Comparison of ENCODE assay signal across 8 mouse cellular contexts in genomic region chr10:61146119-61146806, GRCm38 (mm10). TPM values are rescaled to one million over a fixed set of nuclear protein-coding genes. Genes with fewer than 3 reads are reported as not detected.
DNase-seq lines count a peak whose midpoint lies in the region; ATAC-seq and TF ChIP-seq lines count a peak whose summit lies in the region.

No protein-coding gene starts in this region.

- peak; percentile 69 for ATAC-seq in forebrain, embryonic 13.5 days
- ATAC-seq in lung, embryonic 16.5 days (ENCODE audit: low read depth), result peak; percentile 34

- H3K9ac ChIP-seq in forebrain, embryonic 13.5 days, result peak overlapping the region; percentile 96
- H3K9ac ChIP-seq in lung, embryonic 16.5 days (ENCODE audit: low read length), result peak overlapping the region; percentile 87

- TF ChIP-seq POLR2A in thymus, adult 2 months (IDR thresholded peaks at IDR 0.05; ENCODE audit: control insufficient read depth, extremely low read depth, insufficient read depth, low read length, poor library complexity), result no peak

- no peaks in the 10 kb centered on the region for H3K27me3 ChIP-seq in E14TG2a.4 (ENCODE audit: insufficient read depth, low read length)
- H3K27me3 ChIP-seq in forebrain, embryonic 13.5 days, result no peaks in the 10 kb centered on the region
- H3K27me3 ChIP-seq in lung, embryonic 16.5 days (ENCODE audit: control insufficient read depth, insufficient read depth, low read depth, low read length), result no peaks in the 10 kb centered on the region
- no peaks in the 10 kb centered on the region for H3K27me3 ChIP-seq in thymus, adult 2 months (ENCODE audit: control insufficient read depth, insufficient read depth, low read length)

- no peak for TF ChIP-seq CTCF in E14TG2a.4 (conservative IDR thresholded peaks at IDR 0.05; ENCODE audit: low read length)
- TF ChIP-seq CTCF in thymus, adult 2 months (IDR thresholded peaks at IDR 0.05; ENCODE audit: borderline replicate concordance, control insufficient read depth, extremely low read depth, insufficient read depth, low read length, poor library complexity), result 0 out of 2 replicates have a peak, but pooled peaks have one; percentile 25

- H3K4me1 ChIP-seq in E14TG2a.4 (replicated peaks; ENCODE audit: low read depth, low read length), result peaks cover 29% of the 10 kb centered on the region
- H3K4me1 ChIP-seq in brown adipose tissue, adult 24 weeks (ENCODE audit: control insufficient read depth, insufficient read depth, insufficient read length, low read length), result no peaks in the 10 kb centered on the region
- peaks cover 10% of the 10 kb centered on the region for H3K4me1 ChIP-seq in forebrain, embryonic 13.5 days
- peaks cover 8% of the 10 kb centered on the region for H3K4me1 ChIP-seq in lung, embryonic 16.5 days (replicated peaks; ENCODE audit: control insufficient read depth, insufficient read depth, low read length)
- H3K4me1 ChIP-seq in thymus, adult 2 months (replicated peaks; ENCODE audit: control insufficient read depth, insufficient read depth, low read length), result no peaks in the 10 kb centered on the region; the same call in 1 of the 2 replicates

- H3K4me3 ChIP-seq in E14TG2a.4 (replicated peaks; ENCODE audit: low read length), result peak overlapping the region; percentile 92
- H3K4me3 ChIP-seq in brown adipose tissue, adult 24 weeks (ENCODE audit: insufficient read depth, low read depth, low read length), result peak overlapping the region; percentile 95
- peak overlapping the region; percentile 88 for H3K4me3 ChIP-seq in forebrain, embryonic 13.5 days
- H3K4me3 ChIP-seq in lung, embryonic 16.5 days (ENCODE audit: low read length), result peak overlapping the region; percentile 77
- H3K4me3 ChIP-seq in thymus, adult 2 months (ENCODE audit: control insufficient read depth, insufficient read depth, low read length), result peak overlapping the region; percentile 56

- H3K27ac ChIP-seq in brown adipose tissue, adult 24 weeks (replicated peaks; ENCODE audit: low read depth, low read length), result peak overlapping the region; percentile 46
- peak overlapping the region; percentile 97 for H3K27ac ChIP-seq in forebrain, embryonic 13.5 days
- H3K27ac ChIP-seq in lung, embryonic 16.5 days (ENCODE audit: low read length), result peak overlapping the region; percentile 95
- H3K27ac ChIP-seq in thymus, adult 2 months (ENCODE audit: control insufficient read depth, insufficient read depth, low read length), result no peak overlapping the region

- 0% methylated on average over 53 of the region's 53 CpGs for WGBS in forebrain, embryonic 13.5 days
- under 1% methylated on average over 29 of the region's 53 CpGs for WGBS in lung, embryonic 16.5 days
- 1% methylated on average over 53 of the region's 53 CpGs for WGBS in thymus, adult 2 months

- intact Hi-C loops in heart, postnatal 14 days (cut with DNase I), result no loop called here

- peak overlapping the region; percentile 93 for H3K4me2 ChIP-seq in forebrain, embryonic 13.5 days
- peak overlapping the region; percentile 99 for H3K4me2 ChIP-seq in lung, embryonic 16.5 days (ENCODE audit: low read depth, low read length)

- peak; percentile 64 for DNase-seq in heart, postnatal 14 days
- peak; percentile 3 to 39 for DNase-seq in layer of hippocampus, adult 18-20 months (ENCODE audit: low spot score in 2 of 2)
- DNase-seq in ovary, adult 18-20 months (ENCODE audit: low spot score), result peak; percentile 21
- peak; percentile 76 for DNase-seq in thymus, adult 2 months

- H3K9me3 ChIP-seq in E14TG2a.4 (ENCODE audit: low read length), result no peaks in the 10 kb centered on the region
- no peaks in the 10 kb centered on the region for H3K9me3 ChIP-seq in forebrain, embryonic 13.5 days (replicated peaks)
- H3K9me3 ChIP-seq in lung, embryonic 16.5 days (ENCODE audit: control insufficient read depth, low read length), result no peaks in the 10 kb centered on the region

- peaks cover 18% of the 10 kb centered on the region; the same call in 1 of the 2 replicates for H3K36me3 ChIP-seq in E14TG2a.4 (ENCODE audit: insufficient read depth, low read length)
- 0 out of 2 replicates have a peak, but pooled peaks cover 3% of the 10 kb centered on the region for H3K36me3 ChIP-seq in forebrain, embryonic 13.5 days (ENCODE audit: poor library complexity, severe bottlenecking)
- no peaks in the 10 kb centered on the region for H3K36me3 ChIP-seq in lung, embryonic 16.5 days (ENCODE audit: control insufficient read depth, insufficient read depth, low read length)
- H3K36me3 ChIP-seq in thymus, adult 2 months (ENCODE audit: control insufficient read depth, insufficient read depth, low read length), result no peaks in the 10 kb centered on the region

RNA-seq across cellular contexts. Expression of gene Sgpl1, which starts 1.2 kb away (rescaled TPM):
- 43.9 and 46.2 TPM in 2 replicates for polyA plus RNA-seq in brown adipose tissue, adult 24 weeks (2012; ENCODE audit: insufficient read depth, insufficient read length, missing spikeins)
- polyA plus RNA-seq in forebrain, embryonic 13.5 days (2015; fragmentation: Nextera tagmentation; extraction: Ambion mirVana), result 53.5 and 62.3 TPM in 2 replicates
- total RNA-seq in heart, postnatal 14 days (2021), result 10 to 100 TPM; 19.1 to 19.9 TPM
- total RNA-seq in layer of hippocampus, adult 18-20 months (2021), result 10 to 100 TPM; 20.4 to 22.8 TPM
- 56.4 and 56.9 TPM in 2 replicates for polyA plus RNA-seq in lung, embryonic 16.5 days (2015; fragmentation: Nextera tagmentation; extraction: Ambion mirVana)
- 84.9 and 105 TPM in 2 replicates for polyA plus RNA-seq in thymus, adult 2 months (2012; rRNA removed)

RNA-seq across cellular contexts. Expression of gene Tbata, which starts 25.5 kb away (rescaled TPM):
- not detected in 2 replicates for polyA plus RNA-seq in brown adipose tissue, adult 24 weeks (2012; ENCODE audit: insufficient read depth, insufficient read length, missing spikeins)
- 0.85 and 1.3 TPM in 2 replicates for polyA plus RNA-seq in forebrain, embryonic 13.5 days (2015; fragmentation: Nextera tagmentation; extraction: Ambion mirVana)
- 1 to 10 TPM in 1 of 2 experiments, under 1 TPM in 1; 0.31 to 6.1 TPM for total RNA-seq in heart, postnatal 14 days (2021)
- total RNA-seq in layer of hippocampus, adult 18-20 months (2021), result 10 to 100 TPM in 1 of 2 experiments, 1 to 10 TPM in 1; 8.2 to 12.3 TPM
- 7.5 and 20.5 TPM in 2 replicates for polyA plus RNA-seq in lung, embryonic 16.5 days (2015; fragmentation: Nextera tagmentation; extraction: Ambion mirVana)
- polyA plus RNA-seq in thymus, adult 2 months (2012; rRNA removed), result 975 and 1,293 TPM in 2 replicates

RNA-seq across cellular contexts. Expression of gene Pcbd1, which starts 57.1 kb away (rescaled TPM):
- 2.5 and 3.1 TPM in 2 replicates for polyA plus RNA-seq in brown adipose tissue, adult 24 weeks (2012; ENCODE audit: insufficient read depth, insufficient read length, missing spikeins)
- 17.1 and 18.3 TPM in 2 replicates for polyA plus RNA-seq in forebrain, embryonic 13.5 days (2015; fragmentation: Nextera tagmentation; extraction: Ambion mirVana)
- total RNA-seq in heart, postnatal 14 days (2021), result 1 to 10 TPM; 1.4 to 2.7 TPM
- total RNA-seq in layer of hippocampus, adult 18-20 months (2021), result 10 to 100 TPM; 13.0 to 13.5 TPM
- 83.3 and 86.2 TPM in 2 replicates for polyA plus RNA-seq in lung, embryonic 16.5 days (2015; fragmentation: Nextera tagmentation; extraction: Ambion mirVana)
- polyA plus RNA-seq in thymus, adult 2 months (2012; rRNA removed), result 0.71 and 1.1 TPM in 2 replicates

Comparison
In these comparisons a context has a peak if more than half of its experiments do, and no peak if none do; other contexts are left out.
1. DNase-seq: peak in every context shown above with its lines; median percentile 76 in thymus, adult 2 months; 64 in heart, postnatal 14 days; 21 in layer of hippocampus, adult 18-20 months; 21 in ovary, adult 18-20 months.
2. RNA of gene Tbata, which starts 25.5 kb away (polyA plus RNA-seq): 975 to 1,293 TPM in thymus, adult 2 months; 7.5 to 20.5 TPM in lung, embryonic 16.5 days, 0.85 to 1.3 TPM in forebrain, embryonic 13.5 days and not detected in brown adipose tissue, adult 24 weeks; every median in the first group is over 10 times any median in the second.
3. Peak in every context shown above with its lines, with median percentiles within 50 percentile points of each other: H3K4me3 ChIP-seq.